Mouse (Mus musculus): ENCODE measurements around the gene Hoxb5. TPM values are rescaled to one million over a fixed set of nuclear protein-coding genes. Genes with fewer than 3 reads are reported as not detected.

Gene Hoxb5
- total RNA-seq, 2 experiments from 2014 or later: 0.19 to 0.22 TPM

DNA sequence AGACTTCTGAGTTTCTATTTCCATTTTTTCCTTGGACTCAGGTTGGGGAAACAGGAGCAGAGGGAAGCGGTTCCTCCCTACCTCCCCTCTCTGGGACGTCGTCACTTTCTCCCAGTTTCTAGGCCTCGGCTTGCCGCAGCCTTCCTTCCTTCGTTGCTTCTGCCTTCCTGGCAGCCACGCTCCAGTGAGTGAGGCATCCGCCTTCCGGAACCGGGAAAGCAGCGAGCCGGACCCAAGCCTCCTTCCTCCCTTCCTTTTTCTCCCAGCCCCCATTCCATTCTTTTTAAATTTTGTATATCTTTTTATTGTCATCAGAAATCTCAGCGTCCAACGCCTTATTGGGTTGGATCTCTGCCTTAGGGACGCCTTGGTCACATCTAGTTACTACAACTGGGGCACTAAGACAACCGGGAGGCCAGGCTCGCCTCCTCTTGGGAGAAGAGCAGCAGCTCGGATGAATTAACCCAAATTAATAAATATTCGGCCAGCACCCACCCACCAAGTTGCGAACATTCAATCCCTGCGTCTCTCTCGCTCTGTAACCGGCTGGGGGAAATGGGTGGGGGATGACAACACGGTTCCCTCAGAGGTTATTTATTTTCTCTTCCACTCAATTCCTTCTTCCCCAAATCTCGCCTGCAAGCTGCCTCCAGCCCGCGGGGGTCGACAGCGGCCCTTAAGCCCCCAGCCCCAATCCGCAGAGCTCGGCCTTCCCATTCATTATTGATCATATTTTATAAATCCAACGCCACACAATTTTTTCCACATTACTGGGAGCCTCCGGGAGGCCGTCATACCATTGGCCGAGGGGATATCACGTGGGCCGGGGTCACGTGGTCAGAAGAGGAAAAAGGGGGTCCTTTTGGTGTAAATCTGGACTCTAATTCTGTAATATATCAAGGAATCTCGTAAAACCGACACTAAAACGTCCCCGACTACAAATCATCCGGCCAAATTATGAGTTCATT, 17.1 kb upstream of the Hoxb5 start, which contains the start of gene Hoxb7:
Gene Hoxb7, plus strand, starts transcription at position 853 of the 968 bp plus-strand sequence.
- no peak for DNase-seq
- intact Hi-C loops (cut with DNase I): no loop called here

- intact Hi-C loops (cut with DNase I): no loop called here
- no peak for DNase-seq
Observed at GRCm38 (mm10) chr11:96286739-96287385, 16.3 kb upstream of the Hoxb5 start.

DNA sequence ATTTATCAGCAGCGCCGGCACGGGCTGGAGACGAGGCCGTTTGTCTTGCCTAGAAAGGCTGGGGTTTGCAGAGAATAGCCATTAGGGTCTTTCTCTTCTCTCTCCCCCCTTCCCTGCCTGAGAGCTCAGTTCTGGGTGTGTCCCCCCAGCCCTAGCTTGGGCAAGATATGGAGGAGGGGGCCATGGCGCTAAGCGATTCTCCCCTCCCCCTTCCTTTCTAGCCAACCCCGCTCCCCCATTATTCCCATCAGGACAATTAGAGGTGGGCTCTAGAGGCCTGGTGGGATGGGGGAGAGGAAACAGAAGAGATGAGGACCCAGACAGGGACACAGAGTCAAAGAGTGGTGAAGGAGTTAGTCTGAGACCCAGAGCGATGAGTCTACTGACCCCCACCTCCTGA, 15.7 kb upstream of the Hoxb5 start:
- intact Hi-C loops (cut with DNase I): no loop called here
- no peak for DNase-seq

- DNase-seq: no peak
- intact Hi-C loops (cut with DNase I): no loop called here
Observed at GRCm38 (mm10) chr11:96288455-96289221, 14.5 kb upstream of the Hoxb5 start.

- intact Hi-C loops (cut with DNase I): no loop called here
- DNase-seq: no peak
Observed at GRCm38 (mm10) chr11:96289293-96289692, 13.8 kb upstream of the Hoxb5 start.

- intact Hi-C loops (cut with DNase I): loop anchor here (5.0 kb wide), 1 partner anchor 283 kb away; the partner anchor contains the start of gene Igf2bp1
- no peak for DNase-seq
Observed at GRCm38 (mm10) chr11:96289837-96290236, 13.3 kb upstream of the Hoxb5 start.

GRCm38 (mm10) chr11:96290705-96291355, 12.3 kb upstream of the Hoxb5 start:
- no peak for DNase-seq
- intact Hi-C loops (cut with DNase I): loop anchor here (5.0 kb wide), 1 partner anchor 284 kb away; the partner anchor contains the start of gene Igf2bp1

DNA sequence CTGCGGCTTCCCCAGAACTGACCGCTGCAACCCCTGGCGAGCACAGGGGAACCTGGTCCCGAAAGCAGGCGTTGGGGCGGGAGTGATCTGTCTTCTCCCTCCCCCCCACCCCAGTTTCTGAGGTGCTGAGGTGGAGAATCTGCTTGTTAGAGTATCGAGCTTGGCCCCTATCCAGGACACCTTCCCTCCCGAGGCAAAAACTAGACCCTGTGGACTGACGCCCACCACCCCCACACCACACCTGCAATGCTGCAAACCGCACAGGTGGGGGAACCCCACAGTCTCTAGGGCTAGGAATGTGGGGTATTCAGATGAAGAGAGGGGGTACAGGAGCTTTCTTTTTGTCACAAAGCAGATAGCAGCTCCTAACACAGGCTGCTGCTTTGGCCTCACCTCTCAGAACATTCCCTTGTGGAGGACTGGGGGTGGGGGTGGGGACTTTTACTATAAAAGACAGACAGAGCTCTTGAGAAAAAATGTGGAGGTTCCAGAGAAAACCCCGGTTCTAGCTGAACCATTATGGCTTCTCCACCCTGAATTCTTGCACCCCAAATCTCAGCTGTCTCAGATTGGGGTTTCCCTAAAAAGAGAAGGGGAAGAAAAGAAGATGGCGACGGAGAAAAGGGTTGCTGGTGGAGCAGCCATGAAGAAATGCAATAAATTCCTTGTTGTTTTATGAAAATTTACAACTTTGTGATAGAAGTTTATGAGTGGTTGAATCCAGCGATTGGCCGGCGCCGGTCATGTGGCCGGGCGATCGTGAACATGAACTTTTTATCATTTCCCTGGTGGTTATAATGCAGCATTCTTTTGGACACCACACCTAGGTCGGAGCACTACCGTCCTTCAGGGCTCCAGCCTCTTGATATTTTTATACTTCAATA, 11.2 kb upstream of the Hoxb5 start, which contains the start of gene Hoxb6:
Gene Hoxb6, plus strand, starts transcription at position 796 of the 884 bp plus-strand sequence.
- intact Hi-C loops (cut with DNase I): loop anchor here (5.0 kb wide), 1 partner anchor 285 kb away; the partner anchor contains the start of gene Igf2bp1
- no peak for DNase-seq

DNA sequence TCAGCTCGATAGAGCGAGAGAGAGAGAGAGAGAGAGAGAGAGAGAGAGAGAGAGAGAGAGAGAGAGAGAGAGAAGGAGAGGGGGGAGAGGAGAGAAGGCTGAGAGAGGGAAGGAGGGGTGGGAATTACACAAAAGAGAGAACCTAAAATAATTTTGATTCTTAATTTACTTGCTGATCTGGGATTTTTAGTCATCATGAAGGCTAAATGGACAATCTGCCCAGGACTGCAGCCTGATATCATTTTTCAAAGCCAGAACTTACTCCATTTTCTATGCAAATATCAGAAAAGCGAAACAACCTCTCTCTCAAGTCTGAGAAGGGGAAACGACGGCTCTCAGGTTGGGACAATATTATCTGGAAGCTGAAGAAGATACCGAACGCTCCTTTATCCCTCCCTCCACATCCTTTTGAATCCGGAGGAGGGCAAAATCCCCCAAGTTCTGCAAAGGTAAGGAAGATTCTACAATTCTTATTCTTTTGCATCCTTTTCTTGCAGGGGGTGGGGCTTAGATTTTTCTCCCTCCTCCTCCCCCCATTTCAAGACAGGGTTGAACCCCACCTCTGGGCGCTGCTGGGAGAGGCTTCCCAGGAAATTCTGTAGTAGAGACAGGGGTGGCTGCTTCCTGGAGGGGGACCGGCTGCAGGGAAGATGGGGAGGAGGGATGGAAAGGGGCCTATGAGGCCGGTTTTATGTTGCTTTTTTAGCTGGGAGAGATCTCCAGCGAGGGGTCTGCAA, 10.4 kb upstream of the Hoxb5 start:
- DNase-seq: no peak
- intact Hi-C loops (cut with DNase I): loop anchor here (5.0 kb wide), 1 partner anchor 285 kb away; the partner anchor contains the start of gene Igf2bp1

DNA sequence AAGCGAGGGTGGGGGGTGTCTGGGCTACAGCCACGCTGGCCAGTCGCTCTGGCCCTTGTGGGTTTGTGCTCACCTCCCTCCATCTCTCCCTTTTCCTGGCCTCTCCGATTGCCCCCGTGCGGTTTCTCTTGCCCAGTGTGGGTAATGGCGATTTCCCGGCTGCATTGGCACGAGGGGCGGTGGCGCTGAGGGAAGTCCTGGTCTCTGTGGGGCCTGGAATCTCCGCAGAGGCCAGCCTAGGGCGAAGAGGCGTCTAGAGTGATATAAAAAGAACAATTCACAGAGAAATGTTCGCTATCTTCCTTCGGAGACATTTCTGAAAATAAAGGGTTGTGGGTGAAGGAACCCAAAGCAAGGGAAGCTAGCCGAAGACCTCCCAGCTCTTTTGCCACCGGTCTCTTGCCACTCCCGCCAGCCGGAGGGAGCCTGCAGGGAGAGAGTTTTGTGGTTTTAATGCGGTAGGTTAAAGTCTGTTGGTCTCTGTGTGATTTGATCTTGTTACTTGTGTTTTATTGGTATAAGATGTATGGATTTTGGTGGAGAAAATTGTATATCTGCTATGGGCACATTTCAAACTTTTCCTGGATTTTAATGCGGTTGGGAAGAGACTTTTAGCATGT, 9.7 kb upstream of the Hoxb5 start:
- no peak for DNase-seq
- intact Hi-C loops (cut with DNase I): loop anchor here (5.0 kb wide), 1 partner anchor 286 kb away; the partner anchor contains the start of gene Igf2bp1

- intact Hi-C loops (cut with DNase I): loop anchor here (5.0 kb wide), 1 partner anchor 287 kb away; the partner anchor contains the start of gene Igf2bp1
- peak; percentile 68 to 81 for DNase-seq
Observed at GRCm38 (mm10) chr11:96294245-96295091, 8.7 kb upstream of the Hoxb5 start.

GRCm38 (mm10) chr11:96295092-96295835, 7.9 kb upstream of the Hoxb5 start:
- intact Hi-C loops (cut with DNase I): no loop called here
- no peak for DNase-seq

DNA sequence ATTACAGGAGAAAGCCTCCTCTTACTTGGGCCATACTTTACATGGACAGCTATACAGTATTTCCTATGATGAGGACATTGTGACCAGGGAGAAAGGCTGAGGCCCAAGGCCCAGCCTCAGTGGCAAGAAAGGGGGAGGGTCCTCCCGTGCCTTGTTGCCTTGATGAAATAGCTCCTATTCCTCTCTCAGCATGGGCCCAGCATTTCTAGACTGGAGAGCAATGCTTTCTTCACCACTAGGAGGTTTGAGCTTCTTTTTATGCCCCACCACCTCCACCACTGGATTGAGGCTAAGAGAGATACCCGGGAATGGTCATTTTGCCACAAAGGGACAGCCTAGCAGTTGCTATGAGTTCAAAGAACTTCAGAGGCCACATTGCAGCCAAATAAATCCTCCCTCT, 6.1 kb upstream of the Hoxb5 start:
- intact Hi-C loops (cut with DNase I): no loop called here

GRCm38 (mm10) chr11:96297428-96297827, 5.7 kb upstream of the Hoxb5 start:
- no peak for DNase-seq
- intact Hi-C loops (cut with DNase I): no loop called here

More for the DNA sequence above, 6.1 kb upstream of the Hoxb5 start:
- no peak for DNase-seq

GRCm38 (mm10) chr11:96297968-96298635, 5.0 kb upstream of the Hoxb5 start:
- no peak for DNase-seq
- intact Hi-C loops (cut with DNase I): no loop called here
